Mouse (Mus musculus): ENCODE measurements around the gene Trp53i11.

The Trp53i11 gene

GRCm38 (mm10) chr2:93200681-93201340 is 13.5 kb downstream of the Trp53i11 start:
- no peak for DNase-seq

GRCm38 (mm10) chr2:93201997-93202396 is 14.6 kb downstream of the Trp53i11 start:
- no peak for DNase-seq

- DNase-seq: no peak
These were observed 15.4 kb downstream of the Trp53i11 start for GRCm38 (mm10) chr2:93202782-93203181.

GRCm38 (mm10) chr2:93203682-93204081 is 16.3 kb downstream of the Trp53i11 start:
- DNase-seq: peak; percentile 86 to 90

- no peak for DNase-seq
These were observed 17.2 kb downstream of the Trp53i11 start for GRCm38 (mm10) chr2:93204571-93204970.

GRCm38 (mm10) chr2:93206126-93206525 is 18.8 kb downstream of the Trp53i11 start:
- DNase-seq: no peak

- no peak for DNase-seq
These were observed 25.0 kb downstream of the Trp53i11 start for GRCm38 (mm10) chr2:93212386-93212785.

- no peak for DNase-seq
These were observed 25.5 kb downstream of the Trp53i11 start for GRCm38 (mm10) chr2:93212865-93213264.

- DNase-seq: no peak
These were observed 26.8 kb downstream of the Trp53i11 start for GRCm38 (mm10) chr2:93214192-93214591.

GRCm38 (mm10) chr2:93215790-93216189 is 28.4 kb downstream of the Trp53i11 start:
- DNase-seq: peak; percentile 43 to 74

- peak; percentile 96 to 98 for DNase-seq
These were observed 29.7 kb downstream of the Trp53i11 start for GRCm38 (mm10) chr2:93217015-93217414.

GRCm38 (mm10) chr2:93218353-93218990 is 31.1 kb downstream of the Trp53i11 start:
- no peak for DNase-seq

GRCm38 (mm10) chr2:93219576-93219975 is 32.2 kb downstream of the Trp53i11 start:
- peak in 1 of 2 experiments; percentile 79 for DNase-seq

GRCm38 (mm10) chr2:93220447-93220846 is 33.1 kb downstream of the Trp53i11 start:
- DNase-seq: no peak

- peak; percentile 75 to 77 for DNase-seq
These were observed 36.1 kb downstream of the Trp53i11 start for GRCm38 (mm10) chr2:93223463-93223862.

GRCm38 (mm10) chr2:93226606-93227595 is 39.6 kb downstream of the Trp53i11 start:
- DNase-seq: peak; percentile 93 to 98

- peak; percentile 64 to 70 for DNase-seq
These were observed 40.5 kb downstream of the Trp53i11 start for GRCm38 (mm10) chr2:93227713-93228479.

- no peak for DNase-seq
These were observed 41.1 kb downstream of the Trp53i11 start for GRCm38 (mm10) chr2:93228480-93228824.

- no peak for DNase-seq
These were observed 44.8 kb downstream of the Trp53i11 start for GRCm38 (mm10) chr2:93232141-93232540.

GRCm38 (mm10) chr2:93237055-93237454 is 49.7 kb downstream of the Trp53i11 start:
- no peak for DNase-seq

GRCm38 (mm10) chr2:93238864-93239263 is 51.5 kb downstream of the Trp53i11 start:
- DNase-seq: peak in 1 of 2 experiments; percentile 15

GRCm38 (mm10) chr2:93242166-93242565 is 54.8 kb downstream of the Trp53i11 start:
- DNase-seq: peak in 1 of 2 experiments; percentile 49

Data from cerebellum, postnatal 14 days (tissue).